Mouse (Mus musculus) midbrain, embryonic 14.5 days (tissue): Measurements from ENCODE around the gene Ssh1. TPM values are rescaled to one million over a fixed set of nuclear protein-coding genes. Genes with fewer than 3 reads are reported as not detected.
A peak's percentile ranks its signal among the peaks of the same experiment; 100 is the strongest.

Experiments
- ATAC-seq: fragments of 200-750 bp; cut with Nextera tagmentation; 2 replicates; pipeline ENCODE4 v1.8.0; 2017; ENCODE audit warnings: moderate number of reproducible peaks, moderate library complexity; ENCODE audit not compliant: low FRiP score, low TSS enrichment
- DNase-seq: peaks from one replicate; pipeline ENCODE4 v3.0.0-alpha.2; 2015
- H3K27ac ChIP-seq: fragments of 300-500 bp; sonication (generic); replicated peaks from 2 replicates; pipeline ENCODE4 v1.5.1; 2014; ENCODE audit warnings: mild to moderate bottlenecking, low read depth, low read length, moderate library complexity
- H3K27me3 ChIP-seq: fragments of 300-500 bp; sonication (generic); 2 replicates; pipeline ENCODE4 v1.6.1; 2014; ENCODE audit warnings: low read length, control low read depth, mixed read lengths; ENCODE audit not compliant: control insufficient read depth, insufficient read depth
- H3K36me3 ChIP-seq: fragments of 300-500 bp; sonication (generic); 2 replicates; pipeline ENCODE4 v1.6.1; 2014; ENCODE audit warnings: low read length, control low read depth; ENCODE audit not compliant: control insufficient read depth, insufficient read depth
- H3K4me1 ChIP-seq: fragments of 300-500 bp; sonication (generic); 2 replicates; pipeline ENCODE4 v1.6.1; 2014; ENCODE audit warnings: mild to moderate bottlenecking, antibody characterized with exemption, low read length, control low read depth; ENCODE audit not compliant: control insufficient read depth, insufficient read depth
- H3K4me2 ChIP-seq: fragments of 300-500 bp; sonication (generic); 2 replicates; pipeline ENCODE4 v1.6.1; 2014; ENCODE audit warnings: mild to moderate bottlenecking, low read length, moderate library complexity
- H3K4me3 ChIP-seq: fragments of 300-500 bp; sonication (generic); replicated peaks from 2 replicates; pipeline ENCODE4 v1.5.1; 2014; ENCODE audit warnings: low read depth, low read length
- H3K9ac ChIP-seq: fragments of 300-500 bp; sonication (generic); replicated peaks from 2 replicates; pipeline ENCODE4 v1.6.1; 2014; ENCODE audit warnings: mild to moderate bottlenecking, low read length, moderate library complexity
- H3K9me3 ChIP-seq: fragments of 300-500 bp; sonication (generic); 2 replicates; pipeline ENCODE4 v1.6.1; 2016; ENCODE audit warnings: low read length, control low read depth, mixed read lengths; ENCODE audit not compliant: control insufficient read depth
- WGBS: fragments of 180-500 bp; shearing (Covaris S2); extraction: QIAGEN DNeasy Blood & Tissue Kit; methylation state at CpG from one replicate; pipeline ENCODE4 v1.1.7; 2014; 5-methylcytosine and 5-hydroxymethylcytosine counted together
- polyA plus RNA-seq: library from polyadenylated mRNA; unstranded; fragments of >200 nt; fragmentation: Nextera tagmentation; extraction: Ambion mirVana; gene quantifications from 2 replicates; pipeline ENCODE4 v1.2.1, GENCODE M21; 2014

The Ssh1 gene
- polyA plus RNA-seq, 1 experiment from 2014 or later = 22.4 TPM

- no peaks in the 10 kb centered on the region for H3K9me3 ChIP-seq
- ATAC-seq (no peak), DNase-seq (no peak)
- H3K4me2 ChIP-seq = no peak overlapping the region
- H3K27me3 ChIP-seq = no peaks in the 10 kb centered on the region
- peaks cover 23% of the 10 kb centered on the region; the same call in 1 of the 2 replicates for H3K36me3 ChIP-seq
- H3K4me3 ChIP-seq = no peak overlapping the region
- H3K4me1 ChIP-seq = peaks cover 26% of the 10 kb centered on the region
- WGBS = 88% methylated on average over 8 of the region's 8 CpGs
- H3K9ac ChIP-seq = no peak overlapping the region
- H3K27ac ChIP-seq = no peak overlapping the region
Observed at GRCm38 (mm10) chr5:113976597-113976996, 17.1 kb downstream of the Ssh1 start.

DNA sequence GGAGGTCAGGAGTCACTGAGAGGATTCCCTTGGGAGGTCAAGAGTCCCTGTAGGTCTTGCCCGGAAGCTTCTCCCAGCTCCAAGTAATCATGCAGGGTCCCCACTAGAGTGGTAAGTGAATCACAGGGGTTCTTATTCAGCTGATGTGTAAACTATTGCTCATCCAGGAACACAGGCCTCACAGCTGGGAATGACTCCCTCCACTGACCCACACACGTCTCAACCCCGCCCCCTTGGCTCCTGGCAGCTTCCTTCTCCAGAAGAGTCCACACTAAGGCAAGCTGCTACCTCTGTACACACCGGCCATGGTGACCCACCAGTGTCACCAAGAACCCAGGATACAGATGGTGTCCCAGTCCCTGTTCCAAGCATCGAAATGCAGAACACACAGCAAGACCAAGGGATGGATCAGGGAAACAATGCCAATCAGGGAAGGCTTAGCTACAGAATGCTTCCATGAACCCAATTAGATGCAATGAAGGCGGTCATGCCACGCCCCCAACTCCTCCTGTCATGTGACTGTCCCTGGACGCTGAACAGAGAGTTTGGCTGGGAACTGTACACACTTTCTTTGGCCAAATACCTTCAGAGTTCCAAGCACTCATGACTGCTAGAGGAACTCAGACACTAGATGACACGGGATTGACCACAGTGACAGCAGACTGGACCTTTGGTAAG is 18.0 kb downstream of the Ssh1 start:
- 73% methylated on average over 9 of the region's 9 CpGs for WGBS
- Histone ChIP-seq H3K27ac (no peak overlapping the region), H3K27me3 (no peaks in the 10 kb centered on the region), H3K9me3 (no peaks in the 10 kb centered on the region), H3K36me3 (peaks cover 18% of the 10 kb centered on the region; the same call in 1 of the 2 replicates), H3K4me1 (peaks cover 26% of the 10 kb centered on the region), H3K4me3 (no peak overlapping the region), H3K4me2 (no peak overlapping the region), H3K9ac (no peak overlapping the region)
- ATAC-seq = no peak
- no peak for DNase-seq

DNA sequence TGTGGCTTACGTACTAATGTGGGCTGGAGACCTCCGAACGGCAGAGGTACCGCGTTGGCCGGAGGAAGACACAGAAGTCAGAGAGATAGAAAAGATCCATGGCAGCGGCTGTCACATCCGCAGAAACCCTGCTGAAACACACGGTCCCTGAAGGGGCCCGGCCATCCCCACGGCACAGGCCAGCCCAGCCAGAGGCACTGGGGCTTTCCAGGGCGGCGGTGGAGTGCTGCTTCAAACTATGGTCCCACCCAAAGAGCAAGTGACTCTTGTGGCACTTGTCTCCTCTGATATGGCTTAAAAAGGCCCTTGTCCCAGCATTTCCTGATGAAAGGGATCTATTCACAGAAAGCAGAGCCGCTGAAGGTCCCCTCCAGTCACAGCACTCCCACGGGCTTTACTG is 19.1 kb downstream of the Ssh1 start:
- Histone ChIP-seq H3K27ac (no peak overlapping the region), H3K36me3 (peaks cover 27% of the 10 kb centered on the region), H3K4me3 (no peak overlapping the region), H3K4me1 (peaks cover 26% of the 10 kb centered on the region), H3K27me3 (no peaks in the 10 kb centered on the region), H3K9me3 (no peaks in the 10 kb centered on the region), H3K4me2 (no peak overlapping the region), H3K9ac (no peak overlapping the region; the same call in 1 of the 2 replicates)
- peak; percentile 20 for DNase-seq
- ATAC-seq = no peak
- 53% methylated on average over 15 of the region's 15 CpGs for WGBS

DNA sequence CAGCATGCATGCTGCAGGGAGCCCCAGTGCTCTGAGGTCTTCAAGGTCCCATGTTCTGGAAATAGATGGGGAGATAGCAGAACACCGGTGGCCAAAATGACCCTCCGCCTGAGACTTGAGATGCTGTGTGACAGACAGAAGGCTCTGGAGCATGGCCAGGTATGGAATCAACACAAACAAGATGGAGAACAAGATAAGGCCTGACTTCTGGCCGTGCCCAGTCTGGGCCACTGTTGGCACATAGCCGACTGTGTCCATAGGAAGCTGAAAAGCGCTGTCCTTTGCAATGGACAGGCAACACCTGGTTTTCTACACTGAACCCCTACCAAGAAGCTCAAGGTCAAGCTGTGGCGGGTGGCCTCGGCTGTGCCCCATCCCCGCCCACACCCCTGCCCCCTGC is 19.9 kb downstream of the Ssh1 start:
- Histone ChIP-seq H3K4me2 (no peak overlapping the region), H3K9ac (no peak overlapping the region), H3K36me3 (peaks cover 35% of the 10 kb centered on the region), H3K27me3 (no peaks in the 10 kb centered on the region), H3K4me3 (no peak overlapping the region), H3K4me1 (peaks cover 26% of the 10 kb centered on the region), H3K9me3 (no peaks in the 10 kb centered on the region), H3K27ac (no peak overlapping the region)
- ATAC-seq (no peak), DNase-seq (no peak)
- WGBS = 93% methylated on average over 8 of the region's 8 CpGs

DNA sequence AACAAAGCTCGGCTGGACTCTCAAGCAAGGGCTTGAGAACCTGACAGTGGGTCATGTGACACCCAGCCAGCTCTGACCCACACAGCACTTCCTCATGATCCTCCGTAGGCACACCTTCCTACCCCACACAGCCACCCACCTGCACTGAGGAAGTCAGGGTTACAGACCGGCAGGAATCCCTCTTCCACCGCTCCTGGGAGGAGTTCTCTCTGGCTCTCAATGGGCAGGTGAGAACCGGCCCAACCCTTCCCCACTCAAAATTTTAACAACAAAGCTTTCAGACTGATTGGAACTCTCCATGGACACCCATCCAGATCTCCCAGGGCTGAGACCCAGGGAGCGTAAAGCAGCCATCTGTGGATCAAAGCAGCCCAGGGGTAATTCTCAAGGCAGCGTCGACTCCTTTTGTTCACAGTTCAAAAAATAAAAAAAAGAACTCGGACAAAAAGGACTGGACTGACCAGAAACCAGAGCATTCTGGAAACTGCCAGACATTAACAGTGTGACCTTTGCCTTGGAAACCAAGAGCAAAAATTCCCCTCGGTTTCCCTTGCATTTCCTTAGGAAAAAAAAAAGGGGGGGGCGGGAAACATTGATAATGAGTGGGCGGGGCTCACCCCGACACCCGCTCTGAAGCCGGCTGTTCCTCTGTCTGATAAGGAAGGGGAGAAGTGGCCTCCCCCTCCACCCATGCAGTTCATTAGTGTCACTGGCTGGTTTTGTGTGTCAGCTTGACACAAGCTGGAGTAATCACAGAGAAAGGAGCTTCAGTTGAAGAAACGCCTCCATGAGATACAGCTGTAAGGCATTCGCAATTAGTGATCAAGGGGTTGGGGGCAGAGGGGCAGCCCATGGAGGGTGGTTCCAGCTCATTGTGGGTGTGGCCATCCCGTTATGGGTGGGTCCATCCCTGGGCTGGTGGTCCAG is 20.8 kb downstream of the Ssh1 start:
- Histone ChIP-seq H3K27me3 (no peaks in the 10 kb centered on the region), H3K36me3 (peaks cover 38% of the 10 kb centered on the region), H3K27ac (peak overlapping the region; percentile 56), H3K9me3 (no peaks in the 10 kb centered on the region), H3K9ac (0 out of 2 replicates have a peak overlapping the region, but pooled peaks have one; percentile 29), H3K4me3 (no peak overlapping the region), H3K4me2 (peak overlapping the region; percentile 27), H3K4me1 (peaks cover 26% of the 10 kb centered on the region)
- ATAC-seq (no peak; the same call in 1 of the 2 replicates), DNase-seq (peak; percentile 39)
- 14% methylated on average over 18 of the region's 18 CpGs for WGBS

DNA sequence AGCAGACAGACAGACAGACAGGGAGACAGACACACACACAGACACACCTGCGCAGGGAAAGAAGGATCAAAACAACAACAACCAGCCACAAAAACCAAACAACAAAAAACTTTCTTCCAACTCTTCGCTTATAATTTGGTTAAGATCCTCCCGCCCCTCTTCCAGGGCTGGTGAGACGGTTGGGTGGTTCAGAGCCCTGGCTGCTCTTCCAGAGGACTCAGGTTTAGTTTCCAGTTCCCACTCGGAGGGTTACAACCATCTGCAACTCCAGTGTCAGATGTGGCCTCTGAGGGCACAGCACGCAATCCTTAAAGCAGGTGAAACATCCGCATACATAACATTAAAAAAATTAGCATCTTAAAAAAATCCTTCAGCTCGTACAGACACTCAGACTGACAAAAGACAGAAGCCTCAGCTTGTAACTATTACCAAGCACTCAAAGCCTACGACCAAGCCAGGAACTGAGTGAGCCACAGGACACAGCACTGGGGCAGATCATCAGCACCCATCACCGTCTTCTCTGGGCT is 22.2 kb downstream of the Ssh1 start:
- no peaks in the 10 kb centered on the region for H3K27me3 ChIP-seq
- H3K36me3 ChIP-seq = peaks cover 36% of the 10 kb centered on the region
- DNase-seq (no peak), ATAC-seq (no peak)
- no peaks in the 10 kb centered on the region for H3K9me3 ChIP-seq
- no peak overlapping the region for H3K9ac ChIP-seq
- H3K4me2 ChIP-seq = no peak overlapping the region
- H3K4me3 ChIP-seq = no peak overlapping the region
- H3K4me1 ChIP-seq = peaks cover 26% of the 10 kb centered on the region
- WGBS = 71% methylated on average over 10 of the region's 10 CpGs
- no peak overlapping the region for H3K27ac ChIP-seq

DNA sequence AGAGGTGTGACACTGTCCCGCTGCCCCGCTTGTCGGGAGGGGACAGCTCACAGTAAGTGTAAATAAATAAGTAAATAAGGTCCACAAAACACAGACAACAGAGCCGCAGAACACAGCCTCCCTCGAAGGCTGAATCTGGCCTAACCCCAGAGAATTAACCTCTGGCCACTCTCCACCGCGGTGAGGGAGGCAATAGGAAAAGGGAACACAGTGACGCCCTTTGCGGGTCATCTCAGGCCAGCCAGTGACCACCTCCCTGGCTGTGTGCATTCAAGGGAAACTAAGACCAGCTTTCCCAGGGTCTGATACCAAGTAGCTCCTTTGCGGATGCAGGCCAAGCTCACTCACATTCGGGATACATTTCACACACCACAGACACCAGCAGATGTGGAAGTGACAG is 25.3 kb downstream of the Ssh1 start:
- 29% methylated on average over 11 of the region's 11 CpGs for WGBS
- no peak overlapping the region for H3K4me2 ChIP-seq
- no peaks in the 10 kb centered on the region for H3K27me3 ChIP-seq
- H3K36me3 ChIP-seq = peaks cover 54% of the 10 kb centered on the region
- H3K9me3 ChIP-seq = no peaks in the 10 kb centered on the region
- no peak for DNase-seq
- no peak overlapping the region for H3K9ac ChIP-seq
- no peak overlapping the region for H3K27ac ChIP-seq
- peaks cover 10% of the 10 kb centered on the region for H3K4me1 ChIP-seq
- no peak overlapping the region for H3K4me3 ChIP-seq
- no peak for ATAC-seq

- Histone ChIP-seq H3K9me3 (no peaks in the 10 kb centered on the region), H3K9ac (no peak overlapping the region), H3K4me1 (no peaks in the 10 kb centered on the region), H3K4me2 (no peak overlapping the region), H3K27ac (no peak overlapping the region), H3K4me3 (no peak overlapping the region), H3K27me3 (no peaks in the 10 kb centered on the region), H3K36me3 (peaks cover 54% of the 10 kb centered on the region)
- ATAC-seq (no peak), DNase-seq (no peak)
- 94% methylated on average over 13 of the region's 13 CpGs for WGBS
Observed at GRCm38 (mm10) chr5:113966452-113967150, 27.1 kb downstream of the Ssh1 start.
